Mouse (Mus musculus) adrenal gland, adult 18-20 months (tissue): ENCODE results near the gene Clmp. TPM values are rescaled to one million over a fixed set of nuclear protein-coding genes. Genes with fewer than 3 reads are reported as not detected.

ENCODE experiments used
- DNase-seq, 2 experiments: peaks; one replicate each; pipeline ENCODE4 v3.0.0; 2021 to 2022; ENCODE audit warnings: low spot score in 2 of 2
- total RNA-seq, 2 experiments: library from RNA; stranded (reverse); gene quantifications; 1 replicate in 1 of 2; 2 replicates in 1 of 2; pipeline ENCODE4 v1.2.3; 2021

Gene Clmp
- total RNA-seq, 2 experiments from 2014 or later: 5.2 to 8.1 TPM

- no peak for DNase-seq
Observed at GRCm38 (mm10) chr9:40687553-40687952, 1.8 kb downstream of the Clmp start.

GRCm38 (mm10) chr9:40690511-40690910 is 4.7 kb downstream of the Clmp start:
- no peak for DNase-seq

GRCm38 (mm10) chr9:40693026-40693425 is 7.3 kb downstream of the Clmp start:
- DNase-seq: no peak

- DNase-seq: peak in 1 of 2 experiments; percentile 48
Observed at GRCm38 (mm10) chr9:40693768-40694167, 8.0 kb downstream of the Clmp start.

- no peak for DNase-seq
Observed at GRCm38 (mm10) chr9:40694284-40694683, 8.5 kb downstream of the Clmp start.

- no peak for DNase-seq
Observed at GRCm38 (mm10) chr9:40696086-40696485, 10.3 kb downstream of the Clmp start.

GRCm38 (mm10) chr9:40699194-40699593 is 13.4 kb downstream of the Clmp start:
- DNase-seq: no peak

- no peak for DNase-seq
Observed at GRCm38 (mm10) chr9:40700253-40700652, 14.5 kb downstream of the Clmp start.

- no peak for DNase-seq
Observed at GRCm38 (mm10) chr9:40704364-40705276, 18.9 kb downstream of the Clmp start.

GRCm38 (mm10) chr9:40708448-40709140 is 22.8 kb downstream of the Clmp start:
- no peak for DNase-seq

- no peak for DNase-seq
Observed at GRCm38 (mm10) chr9:40709141-40709537, 23.4 kb downstream of the Clmp start.

- no peak for DNase-seq
Observed at GRCm38 (mm10) chr9:40709587-40709986, 23.8 kb downstream of the Clmp start.

GRCm38 (mm10) chr9:40709991-40710390 is 24.2 kb downstream of the Clmp start:
- DNase-seq: no peak

- no peak for DNase-seq
Observed at GRCm38 (mm10) chr9:40711654-40712053, 25.9 kb downstream of the Clmp start.

- DNase-seq: no peak
Observed at GRCm38 (mm10) chr9:40717182-40717874, 31.6 kb downstream of the Clmp start.

- DNase-seq: no peak
Observed at GRCm38 (mm10) chr9:40717875-40718185, 32.1 kb downstream of the Clmp start.

GRCm38 (mm10) chr9:40720881-40721280 is 35.1 kb downstream of the Clmp start:
- DNase-seq: no peak

- DNase-seq: no peak
Observed at GRCm38 (mm10) chr9:40723311-40723772, 37.6 kb downstream of the Clmp start.

- DNase-seq: no peak
Observed at GRCm38 (mm10) chr9:40724978-40725377, 39.2 kb downstream of the Clmp start.

GRCm38 (mm10) chr9:40727140-40727823 is 41.5 kb downstream of the Clmp start:
- no peak for DNase-seq
